Mouse (Mus musculus) 3T3-L1 (cell line): ENCODE data around the gene Gsg1.

Experiments
- DNase-seq: peaks from one replicate; pipeline ENCODE4 v3.0.0-alpha.2; 2015; ENCODE audit warnings: low read depth, low spot score

Gene Gsg1

DNA sequence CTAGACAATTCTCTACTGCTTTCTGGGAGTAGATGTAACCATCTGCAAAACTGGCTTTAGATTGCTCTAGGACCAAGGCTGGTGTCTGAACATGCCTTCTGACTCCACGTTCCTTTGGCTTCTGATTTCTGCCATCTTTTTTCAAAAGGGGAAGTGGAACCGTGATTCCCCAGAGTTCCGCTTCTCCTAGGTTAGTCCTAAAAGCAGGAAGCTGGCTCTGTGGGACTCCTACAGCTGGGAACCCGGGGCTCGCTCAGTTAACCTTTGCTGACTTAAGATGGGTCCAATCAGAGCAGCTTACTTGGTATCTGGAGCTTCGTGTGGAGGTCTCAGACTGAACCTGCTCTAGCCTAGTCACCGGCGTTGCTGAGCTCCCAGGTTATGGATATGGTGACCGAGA, 7.0 kb upstream of the Gsg1 start:
- DNase-seq = no peak

- DNase-seq = no peak
Observed at GRCm38 (mm10) chr6:135260435-135260834, 6.3 kb upstream of the Gsg1 start.

- peak; percentile 85 for DNase-seq
Observed at GRCm38 (mm10) chr6:135252728-135253077, 1.4 kb downstream of the Gsg1 start.

DNA sequence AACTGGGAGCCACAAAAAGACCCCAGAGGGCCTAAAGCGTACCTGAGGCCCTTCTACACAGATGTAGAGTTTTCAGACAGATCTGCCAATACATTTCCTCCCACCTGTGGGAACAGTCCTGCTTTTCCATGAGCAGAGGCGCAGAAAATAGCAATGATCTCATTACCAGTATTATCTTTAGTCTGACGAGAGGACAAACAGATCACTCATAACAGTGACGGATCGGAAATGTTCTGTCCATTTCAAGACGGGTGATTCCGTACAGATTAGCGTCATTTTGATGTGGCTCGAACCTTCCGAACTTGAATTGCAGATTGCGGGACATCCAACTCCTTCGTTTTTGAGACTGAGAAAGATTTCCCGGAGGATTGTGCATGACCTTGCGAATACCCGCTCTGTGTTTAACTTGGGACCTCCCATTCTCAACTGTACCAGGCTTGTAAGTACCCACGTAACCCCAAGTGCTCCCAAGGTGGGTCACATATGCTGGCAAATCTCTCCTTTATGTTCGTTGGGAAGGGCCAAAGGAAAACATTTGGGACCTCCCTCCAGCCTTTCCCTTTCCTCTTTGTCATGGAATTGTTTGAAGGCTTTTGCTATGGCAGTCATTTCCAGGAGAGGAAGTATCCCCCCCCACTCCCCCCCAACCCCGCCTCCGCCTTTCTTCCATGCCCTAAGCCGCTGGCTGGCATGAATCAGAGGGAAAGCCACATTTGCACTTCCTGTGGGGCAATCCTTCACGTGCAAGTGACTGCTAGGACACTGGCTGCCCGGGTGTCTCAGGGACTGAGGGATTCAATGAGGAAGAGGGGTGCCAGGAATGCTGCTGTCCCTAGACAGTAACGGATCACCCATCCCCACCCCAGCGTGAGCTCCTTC, 2.1 kb downstream of the Gsg1 start:
- DNase-seq = no peak

- no peak for DNase-seq
Observed at GRCm38 (mm10) chr6:135250926-135251699, 3.0 kb downstream of the Gsg1 start.

GRCm38 (mm10) chr6:135249846-135250531, 4.2 kb downstream of the Gsg1 start:
- peak; percentile 99 for DNase-seq

DNA sequence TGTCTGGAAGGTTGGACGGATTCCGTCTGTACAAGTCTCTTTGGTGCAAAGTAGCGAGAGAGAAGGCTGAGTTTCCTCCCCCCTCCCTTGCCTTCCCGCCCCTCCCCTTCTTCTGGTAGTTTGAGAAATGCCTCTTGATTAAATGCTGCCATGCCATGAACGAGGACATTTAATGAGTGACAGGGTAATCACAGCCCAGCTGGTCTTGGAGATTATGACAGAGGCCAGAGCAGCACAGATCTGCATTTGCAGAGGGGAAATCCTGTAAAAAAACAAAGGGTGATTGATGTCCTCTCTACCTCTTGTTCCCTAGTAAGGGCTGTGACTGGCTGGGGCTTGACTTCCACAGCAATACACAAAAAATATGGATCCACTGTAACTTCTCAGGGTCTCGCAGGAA, 6.3 kb downstream of the Gsg1 start:
- DNase-seq = no peak

- no peak for DNase-seq
Observed at GRCm38 (mm10) chr6:135245586-135245985, 8.6 kb downstream of the Gsg1 start.

- DNase-seq = no peak
Observed at GRCm38 (mm10) chr6:135240361-135240760, 13.8 kb downstream of the Gsg1 start.

DNA sequence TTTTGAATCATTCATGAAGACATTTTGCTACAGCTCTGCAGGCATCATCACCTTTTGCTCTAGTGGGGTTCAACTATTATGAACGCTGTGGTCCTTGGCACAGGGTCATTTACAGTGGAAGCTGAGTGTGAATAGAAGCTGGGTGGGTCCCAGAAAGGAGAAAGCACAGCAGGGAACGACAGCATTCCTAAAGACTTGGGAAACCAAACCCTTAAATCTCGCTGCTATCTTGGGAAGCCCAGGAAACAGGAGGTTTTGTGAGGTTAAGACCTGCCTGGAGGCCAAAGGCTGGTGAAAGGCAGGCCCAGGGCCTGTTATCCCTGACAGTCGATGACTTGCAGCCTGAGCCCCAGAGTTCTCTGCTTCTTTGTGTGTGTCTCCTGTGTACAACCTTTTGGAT, 15.9 kb downstream of the Gsg1 start:
- no peak for DNase-seq

- DNase-seq = no peak
Observed at GRCm38 (mm10) chr6:135237326-135237725, 16.8 kb downstream of the Gsg1 start.

DNA sequence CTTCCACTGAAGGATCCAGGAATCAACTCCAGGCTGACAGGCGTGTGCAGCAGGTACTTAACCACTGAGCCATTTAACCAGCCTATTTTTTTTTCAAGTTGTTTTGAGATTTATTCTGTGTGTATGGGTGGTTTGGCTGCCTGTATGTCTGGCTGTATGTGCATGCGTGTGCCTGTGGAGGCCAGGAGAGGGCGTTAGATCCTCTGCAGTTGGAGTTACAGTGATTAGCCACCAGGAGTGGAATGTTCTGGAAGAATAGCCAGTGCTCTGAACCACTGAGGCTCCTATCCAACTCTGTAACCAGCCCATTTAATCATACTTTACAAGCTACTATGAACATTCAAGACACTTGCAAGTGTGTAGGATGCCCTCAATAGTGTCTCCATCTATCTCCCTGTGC, 17.6 kb downstream of the Gsg1 start:
- no peak for DNase-seq

DNA sequence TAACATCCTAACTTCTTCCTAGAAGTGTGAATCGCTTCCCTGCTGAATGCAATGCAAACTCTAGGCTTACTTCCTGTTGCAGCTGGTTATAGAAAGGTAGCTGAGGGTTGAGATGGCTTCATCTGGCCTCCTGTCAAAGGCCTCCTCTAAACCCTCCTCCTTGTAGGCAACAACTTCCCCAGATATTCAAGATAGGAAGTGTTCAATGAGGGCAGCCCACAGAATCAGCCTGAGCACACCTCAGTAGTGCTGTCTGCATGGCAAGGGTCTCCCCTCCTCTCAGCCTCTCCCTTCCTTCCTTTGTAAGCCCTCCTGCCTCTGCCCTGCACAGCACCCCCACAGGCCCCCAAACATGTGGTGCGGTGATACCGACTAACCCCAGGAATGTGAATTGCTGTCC, 18.4 kb downstream of the Gsg1 start:
- DNase-seq = no peak

GRCm38 (mm10) chr6:135232443-135233182, 21.5 kb downstream of the Gsg1 start:
- DNase-seq = no peak

DNA sequence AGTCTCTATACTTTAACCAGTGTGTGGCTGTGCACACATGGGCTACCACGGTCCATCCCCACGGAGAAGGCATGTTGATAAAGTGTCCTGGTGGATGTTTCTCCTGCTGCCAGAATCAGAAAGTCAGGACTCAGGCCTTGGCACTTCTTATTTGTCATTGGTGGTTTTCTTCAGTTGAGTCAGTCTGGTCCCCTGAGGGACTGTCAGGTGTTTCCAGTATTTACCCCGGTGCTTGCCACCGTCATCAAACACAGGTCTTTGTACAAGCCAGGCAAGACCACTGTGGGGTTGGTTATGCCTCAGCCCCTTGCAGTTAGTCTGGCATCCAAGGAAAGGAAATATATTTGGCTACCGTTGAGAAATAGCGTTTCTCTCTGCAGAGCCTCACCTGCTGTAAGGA, 23.6 kb downstream of the Gsg1 start:
- DNase-seq = no peak

- DNase-seq = peak; percentile 69
Observed at GRCm38 (mm10) chr6:135228465-135228941, 25.6 kb downstream of the Gsg1 start.

DNA sequence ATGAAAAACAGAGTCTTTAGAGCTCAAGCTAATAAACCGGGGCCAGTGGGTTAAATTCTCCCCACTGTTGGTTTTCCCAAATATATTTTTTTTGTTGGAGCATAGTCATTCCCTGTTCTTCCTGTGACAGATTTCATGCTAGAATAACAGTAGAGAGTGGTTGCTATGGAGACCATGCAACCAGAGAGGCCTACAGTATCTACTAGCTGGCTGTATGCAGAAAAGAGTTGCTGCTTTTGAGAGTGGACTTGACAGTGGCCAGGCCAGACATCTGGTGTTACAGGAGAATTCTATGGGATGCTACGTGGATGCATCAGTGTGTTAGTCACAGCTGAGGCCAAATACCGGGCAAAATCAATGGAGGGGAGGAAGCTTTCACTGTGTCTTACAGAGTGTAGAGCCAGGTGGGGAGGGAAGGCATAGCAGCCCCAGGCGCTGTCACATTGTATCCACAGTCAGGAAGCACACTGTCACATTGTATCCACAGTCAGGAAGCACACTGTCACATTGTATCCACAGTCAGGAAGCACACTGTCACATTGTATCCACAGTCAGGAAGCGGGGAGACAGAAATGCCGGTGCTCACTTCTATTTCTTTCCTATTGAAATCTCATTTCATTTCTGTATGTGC, 30.2 kb downstream of the Gsg1 start:
- DNase-seq = peak; percentile 22

DNA sequence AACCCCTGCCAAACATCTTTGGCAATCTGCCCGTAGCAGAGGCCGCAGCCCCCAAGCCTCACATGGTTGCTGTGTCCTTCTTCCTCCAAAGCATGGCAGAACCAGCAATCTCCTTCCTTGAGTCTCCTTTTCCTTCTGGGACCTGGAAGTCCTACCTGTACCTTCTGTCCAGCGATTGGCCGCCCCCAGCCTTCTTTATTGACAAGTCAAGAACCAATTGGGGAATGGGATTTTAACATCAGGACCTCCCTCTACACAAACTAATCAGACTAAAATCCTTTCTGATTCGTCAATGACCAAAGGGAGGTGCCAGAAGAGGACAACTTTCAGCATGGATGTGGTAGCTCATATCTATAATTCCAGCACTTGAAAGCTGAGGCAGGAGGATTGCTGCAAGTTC, 34.2 kb downstream of the Gsg1 start:
- no peak for DNase-seq

DNA sequence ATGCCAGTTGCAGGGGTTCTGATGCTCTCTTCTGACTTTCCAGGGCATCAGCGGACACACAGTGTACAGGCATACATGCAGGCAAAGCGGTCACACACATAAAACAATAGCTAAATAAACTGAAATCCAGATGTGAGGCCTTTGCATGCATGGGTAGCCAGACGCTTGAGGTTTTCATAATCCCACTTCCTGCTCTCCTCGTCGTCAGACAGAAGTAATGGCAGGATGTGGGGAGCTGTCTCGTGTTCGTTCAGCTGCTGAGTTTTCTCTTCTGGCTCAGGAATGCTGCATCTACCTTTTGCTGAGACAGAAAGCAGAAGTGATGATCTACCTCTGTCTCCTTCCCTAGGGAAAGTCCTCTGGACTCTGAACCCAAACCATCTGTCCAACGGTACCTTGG, 35.8 kb downstream of the Gsg1 start:
- DNase-seq = peak; percentile 37

- DNase-seq = no peak
Observed at GRCm38 (mm10) chr6:135212666-135213065, 41.5 kb downstream of the Gsg1 start.

DNA sequence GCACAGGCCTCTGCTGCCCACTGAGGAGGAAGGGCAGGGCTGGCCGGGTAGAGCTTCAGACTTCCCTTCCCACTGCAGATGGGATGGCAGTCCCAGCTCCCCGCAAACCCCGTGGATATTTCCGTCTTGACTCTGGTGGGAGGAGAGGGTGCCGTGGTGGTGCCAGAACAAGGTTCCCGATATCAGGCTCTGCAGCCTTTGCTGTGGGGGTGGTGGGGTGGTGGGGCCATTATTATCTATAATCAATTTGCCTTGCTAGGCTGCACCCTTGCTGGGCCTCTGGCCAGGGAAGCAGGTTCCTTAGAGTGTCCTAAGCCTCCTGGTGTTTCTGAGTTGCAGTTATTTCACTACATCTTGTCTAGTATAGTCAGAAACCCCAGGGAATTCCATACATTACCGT, 43.0 kb downstream of the Gsg1 start:
- DNase-seq = no peak
